Mouse (Mus musculus) spleen, adult 18-20 months (tissue): Measurements from ENCODE around the gene Vmn1r48.
"Not testable (repeated sequence)": the region's sequence is repeated elsewhere in the genome, so short reads cannot be mapped to it uniquely, and the experiment has no call there.

Source experiments
- DNase-seq, 2 experiments: peaks; one replicate each; pipeline ENCODE4 v3.0.0; 2022; ENCODE audit warnings: mixed read lengths in 2 of 2

Gene Vmn1r48

GRCm38 (mm10) chr6:90036741-90037140 lies at the start of gene Vmn1r48:
Vmn1r48 (minus strand) TSS chr6:90036841.
- DNase-seq: not testable (repeated sequence)

- DNase-seq: no peak
These were observed 41.8 kb upstream of the Vmn1r48 start, which contains the start of gene Vmn1r49 for GRCm38 (mm10) chr6:90078406-90078805. Vmn1r49 (minus strand) TSS chr6:90078506.

GRCm38 (mm10) chr6:90015847-90016246 lies 20.8 kb downstream of the Vmn1r48 start, which contains the start of gene Vmn1r47:
Vmn1r47 (plus strand) TSS chr6:90016147.
- not testable (repeated sequence) for DNase-seq

- no peak for DNase-seq
These were observed 50.7 kb downstream of the Vmn1r48 start for GRCm38 (mm10) chr6:89985989-89986388.
